Mouse (Mus musculus): Measurements from ENCODE around the gene Sbf2.
"Not testable (repeated sequence)": the region's sequence is repeated elsewhere in the genome, so short reads cannot be mapped to it uniquely, and the experiment has no call there.

The Sbf2 gene

DNA sequence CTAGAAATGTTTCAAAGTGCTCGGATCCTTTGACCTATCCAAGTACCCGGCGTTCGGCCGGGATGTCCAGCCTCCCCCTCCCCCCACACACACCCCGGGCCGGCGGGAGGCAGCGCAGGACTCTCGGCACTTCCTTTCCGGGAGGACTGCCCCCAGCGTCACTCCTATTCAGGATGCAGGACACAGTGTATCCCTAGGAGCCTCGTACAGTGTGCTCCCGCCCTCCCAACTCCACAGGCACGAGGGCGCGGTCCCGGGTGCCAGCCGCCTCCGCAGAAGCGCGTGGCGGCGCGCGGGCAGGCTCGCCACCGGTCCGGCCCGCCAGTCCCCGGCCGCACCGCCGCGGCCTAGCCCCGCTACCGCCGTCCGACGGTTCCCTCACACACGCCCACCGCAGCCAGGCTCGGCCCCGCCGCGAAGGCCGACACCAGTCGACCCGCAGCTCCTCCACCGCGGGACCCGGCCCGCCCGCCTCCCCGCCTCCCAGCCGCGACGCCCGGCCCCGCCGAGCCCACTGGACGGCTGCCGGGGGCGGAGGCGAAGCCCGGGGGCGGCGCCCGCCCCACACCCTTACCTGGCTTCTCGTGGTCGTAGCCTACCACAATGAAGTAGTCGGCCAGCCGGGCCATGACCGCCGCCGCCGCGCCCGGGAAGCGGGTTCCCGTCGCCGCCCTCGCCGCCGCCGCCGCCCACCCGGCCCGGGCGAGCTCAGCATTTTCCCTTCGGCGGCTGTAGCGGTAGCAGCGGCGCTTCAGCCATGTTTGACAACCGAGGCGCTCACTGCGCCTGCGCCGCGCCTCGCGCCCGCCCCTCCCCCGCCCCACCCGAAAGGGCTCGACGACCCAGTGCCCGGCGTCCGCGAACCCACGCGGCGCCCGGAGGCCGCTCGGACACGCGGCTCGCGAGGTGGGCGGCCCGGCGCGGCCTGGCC is at the start of gene Sbf2:
Gene Sbf2 (minus strand): TSS at position 790 of the 931 bp plus-strand sequence.
- DNase-seq: peak; percentile 80

DNA sequence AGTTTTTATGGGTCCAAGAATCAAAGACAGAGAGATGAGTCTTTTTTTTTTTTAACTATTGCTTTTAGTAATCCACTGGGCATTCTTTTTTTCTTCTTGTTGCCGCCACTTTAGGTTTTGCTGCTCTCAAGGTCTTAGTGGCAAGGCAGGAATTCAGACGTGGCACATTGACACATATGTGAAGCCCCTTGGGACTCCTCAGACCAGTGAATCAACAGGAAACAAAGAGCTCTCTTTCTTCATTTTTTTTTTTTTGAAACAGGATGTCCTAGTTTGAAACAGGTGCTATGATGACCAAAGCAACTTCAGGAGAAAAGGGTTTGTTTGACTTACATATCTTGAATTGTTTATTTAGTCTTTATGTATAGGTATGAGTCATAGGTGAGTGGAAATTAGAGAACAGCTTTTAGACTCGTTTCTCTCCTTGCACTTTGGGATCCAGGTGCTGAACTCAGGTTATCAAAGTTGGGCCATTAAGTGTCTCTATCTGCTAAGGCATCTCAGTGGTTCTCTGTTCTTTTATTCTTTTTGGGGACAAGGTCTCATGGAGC is 43.7 kb upstream of the Sbf2 start:
- no peak for DNase-seq

- no peak for DNase-seq
Measured at GRCm38 (mm10) chr7:110655966-110656365, 41.2 kb upstream of the Sbf2 start.

DNA sequence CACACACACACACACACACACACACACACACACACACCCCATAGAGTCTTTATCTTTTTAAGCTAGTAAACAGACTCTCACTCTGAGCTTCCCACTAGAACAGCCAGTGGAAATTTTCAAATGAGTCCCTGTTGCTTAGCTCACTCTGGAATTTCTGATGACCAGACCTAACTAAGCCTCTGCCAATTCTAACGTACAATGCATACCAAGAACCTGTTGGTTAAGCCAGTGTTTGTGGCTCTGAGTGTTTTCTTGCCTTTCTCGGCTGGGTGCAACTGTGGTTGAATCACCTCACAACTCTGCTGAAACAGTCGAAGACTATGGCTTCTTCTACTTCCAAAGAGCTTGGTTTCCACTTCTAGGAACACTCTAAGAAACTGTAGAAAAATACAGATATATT is 40.5 kb upstream of the Sbf2 start:
- DNase-seq: no peak

GRCm38 (mm10) chr7:110651091-110651490 is 36.4 kb upstream of the Sbf2 start:
- DNase-seq: no peak

DNA sequence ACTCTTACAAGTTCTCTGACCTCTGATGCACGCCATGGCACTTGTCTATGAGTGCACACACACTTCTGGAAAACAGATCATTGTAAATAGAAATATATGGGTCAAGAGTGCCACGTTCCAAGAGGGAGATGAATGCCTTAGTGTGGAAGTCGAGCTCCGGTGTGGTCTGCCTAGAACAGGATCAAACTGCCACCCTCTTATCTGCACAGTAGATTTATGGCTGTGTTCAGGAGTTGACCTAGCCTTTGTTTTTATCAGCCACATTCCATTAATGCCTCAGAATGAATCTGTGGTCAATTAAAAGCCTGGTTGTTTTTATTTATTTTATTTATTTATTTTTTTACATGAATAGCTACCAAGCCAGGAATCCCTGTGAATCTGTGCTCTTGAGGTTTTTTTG is 35.8 kb upstream of the Sbf2 start:
- DNase-seq: no peak

DNA sequence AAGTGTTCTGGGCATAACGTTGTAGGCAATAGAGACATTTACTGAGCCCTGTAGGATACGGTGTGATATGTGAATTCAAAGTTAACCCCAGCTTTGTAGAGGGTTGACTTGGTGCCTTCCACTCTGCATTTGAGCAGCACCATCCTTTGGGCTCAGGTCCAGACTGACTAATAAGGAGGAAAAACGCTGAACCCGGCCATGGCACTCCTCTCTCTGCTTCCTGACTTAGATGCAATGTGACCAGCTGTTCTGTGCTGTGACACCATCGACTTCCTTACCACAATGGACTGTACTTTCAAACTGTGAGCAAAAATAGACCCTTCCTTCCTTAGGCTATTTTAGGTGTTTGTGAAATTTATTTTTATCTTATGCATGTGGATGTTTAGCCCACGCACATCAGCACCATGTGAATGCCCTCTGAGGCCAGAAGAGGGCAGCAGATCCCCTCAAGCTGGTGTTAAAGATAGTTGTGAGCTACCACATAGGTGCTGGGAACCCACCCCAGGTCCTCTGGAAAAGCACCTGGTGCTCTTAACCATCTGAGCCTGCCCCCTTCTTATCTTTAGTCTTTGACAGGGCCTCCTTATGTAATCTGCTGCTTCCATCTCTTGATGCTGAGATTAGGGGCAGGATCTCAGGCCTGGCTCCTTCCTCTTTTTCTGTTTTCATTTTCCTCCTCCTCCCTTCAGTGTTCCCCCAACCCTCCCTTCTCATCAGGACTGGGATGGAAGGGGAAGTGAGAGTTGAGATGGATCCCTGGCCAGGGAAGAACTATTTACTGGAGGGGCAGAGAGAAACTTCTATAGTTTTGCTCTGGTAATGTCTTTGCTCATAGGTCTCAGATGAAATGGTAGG is 34.6 kb upstream of the Sbf2 start:
- no peak for DNase-seq

DNA sequence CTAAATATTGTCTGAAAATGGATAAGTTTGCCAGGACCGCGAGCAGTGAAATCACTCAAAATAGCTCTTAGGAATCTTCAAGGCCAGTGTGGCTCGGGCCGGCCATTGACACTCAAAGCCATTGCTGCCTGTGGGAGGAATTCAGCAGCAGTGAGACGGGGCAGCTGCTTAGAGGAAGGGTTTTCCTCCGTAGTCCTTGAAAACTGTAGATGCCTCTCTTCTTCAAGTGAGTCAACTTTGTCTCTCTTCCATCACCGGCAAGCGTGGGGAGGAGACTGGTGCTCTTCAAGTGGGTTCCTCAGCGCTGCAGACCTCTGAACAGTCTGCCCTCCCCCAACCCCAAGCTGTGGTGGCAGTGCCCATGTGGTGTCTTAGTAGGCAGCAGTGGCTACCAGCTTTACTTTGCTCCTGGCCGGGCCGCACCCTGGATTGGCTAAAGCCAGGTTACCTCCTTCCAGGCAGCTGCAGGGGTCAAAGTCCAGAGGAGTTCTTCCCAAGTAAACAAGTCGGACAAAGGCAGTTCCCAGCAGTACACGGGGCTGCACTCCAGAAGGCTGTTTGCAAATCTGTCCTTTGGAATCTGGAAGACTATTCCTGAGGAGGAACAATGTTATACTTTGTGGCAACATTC is 33.8 kb upstream of the Sbf2 start:
- no peak for DNase-seq

GRCm38 (mm10) chr7:110647559-110648454 is 33.1 kb upstream of the Sbf2 start:
- no peak for DNase-seq

- no peak for DNase-seq
Measured at GRCm38 (mm10) chr7:110646611-110647407, 32.1 kb upstream of the Sbf2 start.

DNA sequence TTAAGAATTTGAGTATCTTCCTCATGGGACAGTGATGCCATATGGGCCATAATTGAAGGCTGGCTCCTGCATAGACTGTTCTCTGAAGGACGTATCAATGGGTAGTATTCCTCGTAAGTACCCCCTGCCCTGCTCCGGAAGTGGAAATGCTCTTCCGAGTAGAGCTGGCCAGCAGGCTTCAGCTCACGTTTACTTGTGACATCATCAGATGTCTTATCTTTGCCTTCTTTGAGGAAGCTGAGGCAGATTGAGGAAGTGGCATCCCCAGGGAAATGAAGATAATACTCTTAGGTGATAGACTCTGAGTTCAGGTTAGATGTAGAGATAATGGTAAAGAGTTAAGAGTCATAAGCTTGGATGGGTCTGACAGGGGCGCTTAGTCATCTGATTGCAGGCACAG is 31.1 kb upstream of the Sbf2 start:
- no peak for DNase-seq

GRCm38 (mm10) chr7:110645311-110645710 is 30.6 kb upstream of the Sbf2 start:
- peak; percentile 79 for DNase-seq

DNA sequence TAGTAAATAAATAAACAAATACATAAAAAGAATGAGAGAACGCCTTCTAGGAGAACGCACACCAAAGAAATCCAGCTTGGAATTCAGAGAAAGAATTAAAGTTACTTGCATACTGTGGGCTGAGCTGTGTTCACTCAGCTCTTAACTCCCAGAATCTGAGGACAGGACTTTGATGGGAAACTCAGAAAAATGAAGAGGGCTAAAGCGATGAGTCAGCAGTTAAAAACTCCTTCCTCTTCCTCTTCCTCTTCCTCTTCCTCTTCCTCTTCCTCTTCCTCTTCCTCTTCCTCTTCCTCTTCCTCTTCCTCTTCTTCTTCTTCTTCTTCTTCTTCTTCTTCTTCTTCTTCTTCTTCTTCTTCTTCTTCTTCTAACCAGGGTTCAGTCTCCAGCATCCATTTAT is 25.2 kb upstream of the Sbf2 start:
- DNase-seq: not testable (repeated sequence)

- DNase-seq: no peak
Measured at GRCm38 (mm10) chr7:110639291-110639915, 24.7 kb upstream of the Sbf2 start.

- no peak for DNase-seq
Measured at GRCm38 (mm10) chr7:110638305-110639110, 23.8 kb upstream of the Sbf2 start.

DNA sequence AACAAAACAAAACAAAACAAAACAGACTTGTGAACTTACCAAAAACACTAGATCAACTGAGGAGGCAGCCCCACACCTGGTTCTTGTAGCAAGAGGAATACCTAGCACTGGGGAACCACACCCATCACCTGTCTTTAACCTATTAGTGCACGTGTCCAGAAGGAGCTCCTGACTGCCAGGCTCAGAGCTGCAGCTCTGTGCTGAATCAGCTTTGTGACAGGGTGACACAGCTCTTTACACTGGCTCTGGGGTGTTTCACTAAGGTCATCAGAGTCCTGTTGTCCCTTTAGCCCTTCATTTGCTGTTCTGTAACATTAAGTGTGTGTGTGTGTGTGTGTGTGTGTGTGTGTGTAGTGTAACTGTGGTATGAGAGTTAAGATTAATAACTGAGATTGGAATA is 21.8 kb upstream of the Sbf2 start:
- DNase-seq: no peak

GRCm38 (mm10) chr7:110635929-110636328 is 21.2 kb upstream of the Sbf2 start:
- no peak for DNase-seq

DNA sequence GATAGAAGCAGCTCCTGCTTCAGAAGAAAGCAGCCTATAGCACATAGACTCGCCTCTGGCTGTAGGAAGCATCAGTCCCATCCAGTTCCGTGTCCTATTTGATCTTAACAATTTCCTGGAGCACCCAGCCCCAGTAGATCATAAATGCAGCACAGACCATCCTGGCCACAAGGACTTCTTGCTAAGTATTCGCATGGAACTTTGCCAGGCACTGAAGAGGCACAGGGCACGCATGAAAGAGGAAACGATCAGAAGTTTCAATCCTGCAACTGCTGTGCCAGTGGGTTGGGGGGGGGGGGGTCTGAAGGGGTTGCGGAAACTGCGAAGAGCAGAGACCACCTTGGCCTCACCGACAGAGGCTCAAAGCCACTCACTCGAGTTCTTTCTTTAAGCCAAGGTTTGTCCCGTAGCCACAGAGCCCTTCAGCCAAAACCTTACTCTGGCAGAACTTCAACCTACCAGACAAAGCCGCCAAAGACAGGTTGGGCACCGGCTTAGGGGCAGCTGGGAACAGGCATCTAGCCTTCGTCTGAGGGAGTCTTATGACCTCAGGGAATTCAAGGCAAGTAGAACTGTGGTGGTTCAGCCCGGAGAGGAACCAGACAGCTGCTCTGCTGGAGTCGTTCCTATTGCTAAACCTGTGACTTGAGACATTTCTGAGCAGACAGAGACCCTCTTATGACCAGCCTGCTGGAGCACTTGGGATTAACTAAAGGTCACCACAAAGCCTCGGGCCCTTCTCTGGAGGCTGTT is 16.6 kb upstream of the Sbf2 start:
- no peak for DNase-seq
